Mouse (Mus musculus): ENCODE measurements around the gene Gm42906.

Gene Gm42906

DNA sequence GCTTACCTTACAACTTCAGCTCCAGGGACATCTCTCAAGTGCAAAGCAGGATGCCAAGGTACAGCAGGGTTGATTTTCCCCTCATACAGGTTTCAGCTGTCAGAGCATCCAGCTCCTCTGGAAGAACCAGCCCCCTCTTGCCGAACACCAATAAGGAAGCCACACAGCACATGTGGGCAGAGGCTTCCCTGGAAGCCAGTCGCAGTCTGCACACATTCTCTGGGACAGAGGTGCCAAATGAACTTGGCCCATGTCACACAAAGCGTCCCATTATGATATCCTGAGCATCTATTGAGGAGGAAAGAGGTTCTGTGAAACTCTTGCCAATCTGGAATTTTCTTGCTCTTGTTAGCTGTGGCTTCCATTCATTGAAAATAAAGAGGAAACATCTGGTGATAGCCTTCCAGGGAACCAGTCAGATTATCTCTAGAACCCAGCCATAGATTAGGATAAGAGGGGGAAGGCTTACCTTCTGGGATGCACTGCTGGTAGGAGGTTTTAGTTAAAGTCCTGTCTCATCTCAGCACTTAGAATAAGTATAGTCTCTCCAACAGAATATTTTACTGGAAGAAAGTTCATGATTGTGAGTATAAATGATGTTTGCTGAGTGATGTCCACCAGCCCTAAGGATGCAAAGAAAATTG is at the start of gene Gm42906:
Gene Gm42906 (minus strand): TSS at position 51 of the 644 bp plus-strand sequence.
- no peak for DNase-seq (ENCODE audit: low spot score)

- no peak for DNase-seq (ENCODE audit: low spot score)
These were observed 17.7 kb upstream of the Gm42906 start for GRCm38 (mm10) chr5:151445695-151446094.

GRCm38 (mm10) chr5:151435106-151435505 is 7.1 kb upstream of the Gm42906 start:
- DNase-seq (ENCODE audit: low spot score): no peak

- DNase-seq (ENCODE audit: low spot score): no peak
These were observed 1.5 kb downstream of the Gm42906 start for GRCm38 (mm10) chr5:151426466-151426865.

DNA sequence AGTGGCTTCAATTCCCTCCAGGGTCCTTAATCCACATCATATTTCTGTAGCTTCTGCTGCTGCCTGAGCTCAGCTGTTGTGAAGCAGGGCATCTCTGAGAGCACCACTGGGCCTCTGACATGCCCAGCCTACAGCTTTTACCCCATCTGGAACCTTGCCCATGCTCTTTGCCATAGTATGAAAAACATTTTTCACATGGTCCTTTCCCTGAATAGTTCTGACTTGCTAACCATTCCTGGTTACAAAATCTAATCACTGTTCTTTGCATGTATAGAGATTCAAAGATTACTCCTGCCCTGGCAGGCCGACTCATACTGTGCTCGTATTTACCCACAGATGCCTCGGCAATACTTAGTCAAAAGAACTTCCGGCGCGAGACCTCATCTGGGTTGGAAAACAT is 5.3 kb downstream of the Gm42906 start:
- peak; percentile 51 for DNase-seq (ENCODE audit: low spot score)

DNA sequence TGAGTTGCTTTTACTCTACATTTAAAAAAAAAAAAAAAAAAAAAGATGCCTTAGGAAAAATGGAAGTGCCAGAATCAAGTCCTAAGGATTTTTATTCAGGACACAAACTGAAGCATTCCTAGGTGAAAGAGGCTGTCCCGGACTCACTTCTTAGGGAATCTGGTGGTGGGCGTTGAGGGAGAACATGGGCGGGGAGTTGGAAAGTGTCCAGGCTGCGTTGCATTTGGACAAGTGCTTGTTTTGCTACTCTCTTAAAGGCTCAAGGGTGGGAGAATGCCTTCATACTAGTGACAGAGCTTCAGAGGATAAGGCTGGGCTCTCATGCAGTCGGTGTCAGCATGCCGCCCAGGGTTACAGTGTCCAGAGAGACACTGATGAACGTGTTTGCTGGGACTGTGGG is 6.1 kb downstream of the Gm42906 start:
- DNase-seq (ENCODE audit: low spot score): no peak

GRCm38 (mm10) chr5:151418551-151418950 is 9.4 kb downstream of the Gm42906 start:
- DNase-seq (ENCODE audit: low spot score): no peak

GRCm38 (mm10) chr5:151417421-151418038 is 10.4 kb downstream of the Gm42906 start:
- no peak for DNase-seq (ENCODE audit: low spot score)

DNA sequence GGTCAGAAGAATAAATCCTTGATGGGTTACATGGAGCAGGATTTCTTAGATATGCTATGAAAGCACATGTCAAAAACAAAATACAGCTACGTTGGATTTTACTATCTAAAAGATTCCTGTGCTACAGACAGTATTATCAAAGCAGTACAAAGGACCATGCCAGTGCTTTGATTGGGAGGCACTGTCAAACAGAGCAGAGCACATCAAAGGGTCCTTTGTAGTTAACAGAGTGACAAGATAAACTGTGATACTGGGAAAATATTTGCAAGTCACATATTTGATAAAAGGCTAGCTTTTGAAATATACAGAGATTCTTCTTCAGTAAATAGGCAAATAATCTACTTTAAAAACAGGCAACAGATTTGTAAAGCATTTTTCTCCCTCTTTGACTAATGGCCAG is 11.0 kb downstream of the Gm42906 start:
- no peak for DNase-seq (ENCODE audit: low spot score)

GRCm38 (mm10) chr5:151413617-151414016 is 14.3 kb downstream of the Gm42906 start:
- DNase-seq (ENCODE audit: low spot score): no peak

GRCm38 (mm10) chr5:151412666-151413463 is 15.1 kb downstream of the Gm42906 start:
- DNase-seq (ENCODE audit: low spot score): no peak

GRCm38 (mm10) chr5:151410006-151410405 is 18.0 kb downstream of the Gm42906 start:
- DNase-seq (ENCODE audit: low spot score): no peak

- no peak for DNase-seq (ENCODE audit: low spot score)
These were observed 18.7 kb downstream of the Gm42906 start for GRCm38 (mm10) chr5:151409282-151409681.

DNA sequence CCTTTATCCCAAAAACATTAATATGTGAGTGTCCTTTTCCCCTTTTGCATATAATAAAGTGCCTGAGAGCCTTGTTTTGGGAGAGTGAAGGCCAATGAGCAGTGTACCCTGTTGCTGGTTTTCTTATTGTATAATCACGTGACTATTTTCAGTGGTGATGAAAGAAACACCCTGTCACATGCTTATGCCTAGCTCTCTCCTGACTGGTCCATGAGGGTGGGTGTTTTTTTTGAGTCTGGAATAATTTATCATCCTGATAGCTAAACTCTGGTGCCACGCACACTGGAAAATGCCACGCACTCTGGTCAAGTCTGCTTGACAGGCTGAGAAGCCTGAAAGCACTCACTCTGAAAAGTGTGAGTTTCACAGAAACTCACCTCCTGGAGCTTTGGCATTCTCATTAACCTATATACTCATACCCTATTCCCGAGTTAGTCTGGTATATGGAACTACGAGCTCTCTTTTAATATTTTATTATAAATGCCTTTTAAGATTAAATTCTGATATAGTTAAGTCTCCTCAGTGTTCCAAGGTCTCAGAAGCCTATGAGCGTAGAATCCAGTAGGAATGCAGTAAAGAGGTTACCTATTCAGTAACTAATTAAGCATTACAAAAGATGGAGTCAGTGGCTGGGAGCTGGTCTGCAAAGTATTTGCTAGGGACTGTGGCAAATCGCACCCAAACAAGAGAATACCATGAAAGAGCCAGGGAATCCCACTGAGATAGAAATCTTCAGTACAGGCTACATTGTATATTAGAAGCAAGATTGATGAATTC is 19.7 kb downstream of the Gm42906 start:
- no peak for DNase-seq (ENCODE audit: low spot score)

- no peak for DNase-seq (ENCODE audit: low spot score)
These were observed 20.5 kb downstream of the Gm42906 start for GRCm38 (mm10) chr5:151407493-151407892.

DNA sequence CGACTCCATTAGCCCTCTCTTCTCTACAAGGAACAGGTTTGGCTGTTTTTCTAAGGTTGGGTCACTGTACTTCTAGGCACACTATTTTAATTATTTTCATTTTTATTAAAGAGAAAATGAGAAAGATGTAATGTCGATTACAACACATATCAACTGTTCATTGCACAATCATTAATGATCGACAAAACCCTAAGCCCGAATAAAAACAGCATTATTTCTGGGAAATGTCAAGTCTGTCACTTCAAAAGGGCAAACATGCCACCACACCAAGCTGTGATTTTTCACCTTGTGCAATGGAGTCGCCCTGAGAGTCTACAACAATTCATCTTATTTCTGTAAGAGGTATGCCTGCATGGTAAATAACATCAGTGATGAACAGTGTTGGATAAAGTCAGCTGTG is 21.7 kb downstream of the Gm42906 start:
- no peak for DNase-seq (ENCODE audit: low spot score)

- DNase-seq (ENCODE audit: low spot score): no peak
These were observed 22.6 kb downstream of the Gm42906 start for GRCm38 (mm10) chr5:151405314-151405903.

DNA sequence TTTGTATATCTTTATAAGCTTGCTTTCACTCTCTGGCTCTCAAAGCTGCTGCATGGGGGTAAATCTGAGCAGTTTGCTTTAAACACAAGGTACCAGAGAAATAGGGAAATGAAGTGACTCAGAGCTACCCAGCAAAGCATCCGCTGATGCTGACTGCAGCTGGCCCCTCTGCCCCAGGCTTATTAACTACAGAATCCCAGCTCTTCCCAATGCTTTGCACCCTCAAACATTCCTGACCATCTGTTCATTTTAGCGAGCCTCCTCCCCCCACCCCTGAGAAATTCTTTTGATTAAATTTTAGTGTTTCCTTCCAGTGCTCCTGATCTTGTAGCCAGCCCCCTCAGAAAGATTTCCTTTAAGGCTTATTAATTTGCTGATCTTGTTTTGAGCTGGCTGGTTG is 24.4 kb downstream of the Gm42906 start:
- DNase-seq (ENCODE audit: low spot score): no peak

GRCm38 (mm10) chr5:151400557-151400944 is 27.4 kb downstream of the Gm42906 start:
- no peak for DNase-seq (ENCODE audit: low spot score)

GRCm38 (mm10) chr5:151399918-151400556 is 27.9 kb downstream of the Gm42906 start:
- DNase-seq (ENCODE audit: low spot score): no peak

GRCm38 (mm10) chr5:151396119-151396518 is 31.8 kb downstream of the Gm42906 start:
- DNase-seq (ENCODE audit: low spot score): no peak
